Mouse (Mus musculus) testis, adult 2 months (tissue): ENCODE results near the gene Hbq1b. TPM values are rescaled to one million over a fixed set of nuclear protein-coding genes. Genes with fewer than 3 reads are reported as not detected.

Experiments
- H3K27ac ChIP-seq: fragments of 200-500 bp; 2 replicates; pipeline ENCODE4 v1.5.1; 2012; ENCODE audit warnings: low read depth, low read length; ENCODE audit not compliant: control insufficient read depth, insufficient read depth
- H3K27me3 ChIP-seq: fragments of 200-500 bp; 2 replicates; pipeline ENCODE4 v1.6.1; 2012; ENCODE audit warnings: mild to moderate bottlenecking, low read length, moderate library complexity; ENCODE audit not compliant: control insufficient read depth, insufficient read depth
- H3K36me3 ChIP-seq: fragments of 200-500 bp; 2 replicates; pipeline ENCODE4 v1.6.1; 2012; ENCODE audit warnings: mild to moderate bottlenecking, low read length; ENCODE audit not compliant: control insufficient read depth, insufficient read depth
- H3K4me1 ChIP-seq: fragments of 200-500 bp; 2 replicates; pipeline ENCODE4 v1.6.1; 2012; ENCODE audit warnings: low read length; ENCODE audit not compliant: control insufficient read depth, insufficient read depth
- H3K4me3 ChIP-seq: fragments of 200-500 bp; 2 replicates; pipeline ENCODE4 v1.5.1; 2012; ENCODE audit warnings: low read depth, mild to moderate bottlenecking, low read length, moderate library complexity, mixed read lengths; ENCODE audit not compliant: control insufficient read depth
- CTCF ChIP-seq: fragments of 200-500 bp; IDR thresholded peaks from 2 replicates; pipeline ENCODE4 v1.5.1; 2012; ENCODE audit warnings: low read depth, mild to moderate bottlenecking, inconsistent platforms, low read length, moderate library complexity; ENCODE audit not compliant: control insufficient read depth, insufficient read depth, insufficient replicate concordance
- POLR2A ChIP-seq: fragments of 200-500 bp; IDR thresholded peaks from 2 replicates; pipeline ENCODE4 v1.6.1; 2012; ENCODE audit warnings: low read depth, mild to moderate bottlenecking, inconsistent platforms, low read length, moderate library complexity; ENCODE audit not compliant: control insufficient read depth
- polyA plus RNA-seq: library from polyadenylated mRNA; depleted of rRNA; stranded (reverse); fragments of >200 nt; gene quantifications from 2 replicates; pipeline ENCODE4 v1.2.3, GENCODE M21; 2012

Hbq1b gene
- polyA plus RNA-seq, 1 experiment = not detected

- Histone ChIP-seq H3K4me1 (no peaks in the 10 kb centered on the region), H3K36me3 (no peaks in the 10 kb centered on the region), H3K4me3 (no peak overlapping the region), H3K27me3 (no peaks in the 10 kb centered on the region), H3K27ac (no peak overlapping the region)
- TF ChIP-seq POLR2A = no peak
- TF ChIP-seq CTCF = no peak
Observed at GRCm38 (mm10) chr11:32309446-32309845, 22.7 kb downstream of the Hbq1b start.

GRCm38 (mm10) chr11:32309928-32310327, 23.2 kb downstream of the Hbq1b start:
- Histone ChIP-seq H3K36me3 (no peaks in the 10 kb centered on the region), H3K27ac (no peak overlapping the region), H3K27me3 (no peaks in the 10 kb centered on the region), H3K4me3 (no peak overlapping the region), H3K4me1 (no peaks in the 10 kb centered on the region)
- TF ChIP-seq POLR2A = no peak
- TF ChIP-seq CTCF = no peak

DNA sequence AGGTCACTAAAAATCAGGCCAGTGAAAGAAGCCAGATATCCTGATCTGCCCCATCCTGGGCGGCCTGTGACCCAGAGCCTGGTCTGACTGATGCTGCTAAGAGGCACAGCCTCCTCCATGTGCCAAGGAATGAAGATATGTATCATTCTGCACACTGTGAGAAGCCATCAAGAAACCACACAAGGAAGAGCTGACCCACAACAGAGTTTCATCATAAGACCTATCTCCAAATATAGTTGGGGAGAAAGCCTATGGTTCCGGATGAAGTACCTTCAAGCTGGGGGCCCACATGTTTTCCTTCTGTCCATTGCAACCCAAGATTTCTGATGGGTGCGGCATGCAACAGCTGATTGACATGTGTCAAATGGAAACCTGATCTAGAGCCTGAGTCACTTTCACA, 29.2 kb downstream of the Hbq1b start:
- H3K4me3 ChIP-seq = no peak overlapping the region
- H3K27ac ChIP-seq = no peak overlapping the region
- H3K4me1 ChIP-seq = no peaks in the 10 kb centered on the region
- TF ChIP-seq CTCF (no peak), POLR2A (no peak)
- no peaks in the 10 kb centered on the region for H3K27me3 ChIP-seq
- H3K36me3 ChIP-seq = no peaks in the 10 kb centered on the region

DNA sequence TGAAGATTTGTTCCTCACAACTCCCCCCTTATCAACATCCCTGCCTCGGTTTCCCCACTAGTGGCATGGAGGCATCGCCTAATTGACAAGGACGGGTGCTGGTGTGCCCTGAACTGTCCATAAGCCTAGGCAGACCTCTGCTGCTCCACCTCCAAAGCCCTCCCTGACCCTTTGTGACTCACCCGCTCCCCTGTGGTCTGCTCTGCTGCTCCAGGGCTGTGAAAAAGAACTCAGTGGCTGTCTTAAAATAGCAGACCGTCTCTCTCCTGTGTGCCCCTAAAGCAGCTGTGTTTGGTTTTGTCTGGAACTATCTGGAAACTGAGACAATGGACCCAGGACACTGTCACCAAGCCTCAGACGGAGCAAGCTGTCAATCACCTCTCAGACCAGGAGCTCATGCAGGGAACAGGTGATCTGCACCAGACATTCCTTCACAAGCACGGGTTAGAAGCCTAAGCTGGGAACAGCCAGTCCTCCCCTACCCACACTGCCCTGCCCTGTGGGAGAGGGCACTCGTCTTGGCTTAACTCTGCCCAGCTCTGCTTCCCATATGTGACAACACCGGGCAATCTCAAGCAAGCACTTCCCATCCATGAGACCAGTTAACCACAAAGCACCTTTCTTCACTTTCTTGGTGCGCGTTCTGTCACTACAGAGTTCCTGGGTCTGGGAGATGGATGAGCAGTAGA, 33.9 kb downstream of the Hbq1b start:
- H3K36me3 ChIP-seq = no peaks in the 10 kb centered on the region
- no peak overlapping the region for H3K27ac ChIP-seq
- no peaks in the 10 kb centered on the region for H3K27me3 ChIP-seq
- TF ChIP-seq CTCF (no peak), POLR2A (no peak)
- peaks cover 4% of the 10 kb centered on the region; the same call in 1 of the 2 replicates for H3K4me1 ChIP-seq
- H3K4me3 ChIP-seq = peak overlapping the region; percentile 1

GRCm38 (mm10) chr11:32321196-32321565, 34.4 kb downstream of the Hbq1b start:
- no peaks in the 10 kb centered on the region for H3K27me3 ChIP-seq
- peak; percentile 87; the same call in 1 of the 2 replicates for TF ChIP-seq CTCF
- no peak for TF ChIP-seq POLR2A
- H3K36me3 ChIP-seq = no peaks in the 10 kb centered on the region
- H3K27ac ChIP-seq = no peak overlapping the region
- peak overlapping the region; percentile 1 for H3K4me3 ChIP-seq
- H3K4me1 ChIP-seq = peaks cover 4% of the 10 kb centered on the region; the same call in 1 of the 2 replicates

- H3K4me3 ChIP-seq = peak overlapping the region; percentile 69
- no peak overlapping the region for H3K27ac ChIP-seq
- H3K36me3 ChIP-seq = no peaks in the 10 kb centered on the region
- H3K4me1 ChIP-seq = peaks cover 4% of the 10 kb centered on the region; the same call in 1 of the 2 replicates
- H3K27me3 ChIP-seq = no peaks in the 10 kb centered on the region
- TF ChIP-seq CTCF = peak; percentile 97
- no peak for TF ChIP-seq POLR2A
Observed at GRCm38 (mm10) chr11:32324609-32325008, 37.8 kb downstream of the Hbq1b start.

GRCm38 (mm10) chr11:32331075-32331474, 44.3 kb downstream of the Hbq1b start:
- no peak for TF ChIP-seq CTCF
- TF ChIP-seq POLR2A = no peak
- Histone ChIP-seq H3K27ac (no peak overlapping the region), H3K36me3 (no peaks in the 10 kb centered on the region), H3K27me3 (no peaks in the 10 kb centered on the region), H3K4me1 (no peaks in the 10 kb centered on the region), H3K4me3 (no peak overlapping the region)

DNA sequence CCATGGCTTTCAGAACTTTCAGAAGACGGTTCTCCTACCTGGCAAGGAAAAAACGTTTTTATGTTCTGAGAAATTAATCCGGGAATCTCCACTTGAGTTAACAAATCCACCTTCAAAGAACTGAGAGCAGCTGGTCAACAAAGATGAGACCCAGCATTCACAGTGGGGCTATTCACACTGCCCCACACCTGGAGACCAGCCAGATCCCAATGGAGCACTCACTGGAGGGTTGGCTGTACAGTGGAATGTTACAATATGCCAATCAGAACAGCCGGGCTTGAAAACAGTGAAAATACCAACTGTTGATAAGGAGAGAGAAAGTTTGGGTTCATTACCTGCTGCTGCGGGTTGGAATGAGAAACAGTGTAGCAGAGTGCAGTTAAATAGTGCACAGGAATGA, 45.1 kb downstream of the Hbq1b start:
- Histone ChIP-seq H3K36me3 (no peaks in the 10 kb centered on the region), H3K27me3 (no peaks in the 10 kb centered on the region)
- TF ChIP-seq POLR2A = no peak
- TF ChIP-seq CTCF = no peak

More for the DNA sequence above, 45.1 kb downstream of the Hbq1b start:
- H3K27ac ChIP-seq = no peak overlapping the region
- no peak overlapping the region for H3K4me3 ChIP-seq
- no peaks in the 10 kb centered on the region for H3K4me1 ChIP-seq
